Mouse (Mus musculus) liver, postnatal 0 days (tissue): ENCODE results near the gene Smim26. TPM values are rescaled to one million over a fixed set of nuclear protein-coding genes. Genes with fewer than 3 reads are reported as not detected.

ENCODE experiments used
- ATAC-seq: fragments of 200-750 bp; cut with Nextera tagmentation; 2 replicates; pipeline ENCODE4 v1.8.0; 2017; ENCODE audit warnings: mild to moderate bottlenecking, moderate library complexity
- DNase-seq: peaks from one replicate; pipeline ENCODE4 v3.0.0-alpha.2; 2016
- H3K27ac ChIP-seq: fragments of 300-500 bp; sonication (generic); 2 replicates; pipeline ENCODE4 v1.5.1; 2014; ENCODE audit warnings: antibody characterized with exemption, moderate library complexity, mild to moderate bottlenecking, low read depth
- H3K27me3 ChIP-seq: fragments of 300-500 bp; sonication (generic); 2 replicates; pipeline ENCODE4 v1.6.1; 2014; ENCODE audit warnings: low read length, control low read depth, mixed read lengths; ENCODE audit not compliant: insufficient read depth
- H3K36me3 ChIP-seq: fragments of 300-500 bp; sonication (generic); replicated peaks from 2 replicates; pipeline ENCODE4 v1.6.1; 2014; ENCODE audit warnings: mild to moderate bottlenecking, control low read depth, low read length, moderate library complexity, mixed read lengths; ENCODE audit not compliant: insufficient read depth
- H3K4me1 ChIP-seq: fragments of 300-500 bp; sonication (generic); 2 replicates; pipeline ENCODE4 v1.6.1; 2014; ENCODE audit warnings: antibody characterized with exemption, mild to moderate bottlenecking, control low read depth; ENCODE audit not compliant: insufficient read depth
- H3K4me2 ChIP-seq: fragments of 300-500 bp; sonication (generic); 2 replicates; pipeline ENCODE4 v1.6.1; 2014; ENCODE audit warnings: low read depth, mild to moderate bottlenecking, low read length, moderate library complexity, mixed read lengths
- H3K4me3 ChIP-seq: fragments of 300-500 bp; sonication (generic); 2 replicates; pipeline ENCODE4 v1.5.1; 2014; ENCODE audit warnings: low read depth, low read length
- H3K9ac ChIP-seq: fragments of 300-500 bp; sonication (generic); replicated peaks from 2 replicates; pipeline ENCODE4 v1.6.1; 2014; ENCODE audit warnings: mild to moderate bottlenecking, moderate library complexity
- H3K9me3 ChIP-seq: fragments of 300-500 bp; sonication (generic); 2 replicates; pipeline ENCODE4 v1.6.1; 2016; ENCODE audit warnings: mild to moderate bottlenecking, control low read depth, low read length, mixed read lengths
- CTCF ChIP-seq: sonication (generic); IDR thresholded peaks from 2 replicates; pipeline ENCODE4 v1.5.1; 2016; ENCODE audit warnings: antibody characterized with exemption, low read depth
- EP300 ChIP-seq: IDR thresholded peaks from 2 replicates; pipeline ENCODE4 v1.6.1; 2016; ENCODE audit warnings: antibody characterized with exemption, low read depth, mild to moderate bottlenecking
- WGBS: fragments of 180-500 bp; shearing (Covaris S2); extraction: QIAGEN DNeasy Blood & Tissue Kit; methylation state at CpG from one replicate; pipeline ENCODE4 v1.1.7; 2014; ENCODE audit not compliant: insufficient replicate concordance; 5-methylcytosine and 5-hydroxymethylcytosine counted together
- microRNA-seq: library from miRNA; unstranded; fragments of <30 nt; microRNA quantifications from one replicate; pipeline ENCODE4, GENCODE M21; 2016
- polyA plus RNA-seq: library from polyadenylated mRNA; unstranded; fragments of >200 nt; fragmentation: Nextera tagmentation; extraction: Ambion mirVana; gene quantifications from 2 replicates; pipeline ENCODE4 v1.2.1, GENCODE M21; 2015

Smim26 gene
- polyA plus RNA-seq, 1 experiment from 2014 or later = 35.6 TPM

- ATAC-seq = peak; percentile 45; the same call in 1 of the 2 replicates
- 57% methylated on average over 4 of the region's 4 CpGs for WGBS
- Histone ChIP-seq H3K9ac (no peak overlapping the region), H3K27me3 (no peaks in the 10 kb centered on the region), H3K4me2 (no peak overlapping the region), H3K9me3 (no peaks in the 10 kb centered on the region), H3K4me1 (no peaks in the 10 kb centered on the region), H3K27ac (no peak overlapping the region), H3K4me3 (no peak overlapping the region), H3K36me3 (no peaks in the 10 kb centered on the region)
- peak; percentile 30 for DNase-seq
- no peak for TF ChIP-seq EP300
- no peak for TF ChIP-seq CTCF
Observed at GRCm38 (mm10) chr2:144641991-144642390, 48.1 kb downstream of the Smim26 start.

Small RNA genes lying within 50 kb of the gene (microRNA-seq; reads per million reads assigned to microRNA genes)
- not detected for gene Gm24823

Other genes starting within 250 kb of the Smim26 start
- gene Kat14, start 225.1 kb upstream of the Smim26 start, polyA plus RNA-seq = 10.2 and 12.3 TPM in 2 replicates
- 1.6 and 2.2 TPM in 2 replicates for gene Pet117, start 225.1 kb upstream of the Smim26 start, polyA plus RNA-seq
- gene Dzank1, start 66.6 kb upstream of the Smim26 start, polyA plus RNA-seq = 0.02 and 0.04 TPM in 2 replicates
- 3.7 and 5.9 TPM in 2 replicates for gene Polr3f, start 66.3 kb upstream of the Smim26 start, polyA plus RNA-seq
- 10.0 and 11.3 TPM in 2 replicates for gene Rbbp9, start 43.2 kb upstream of the Smim26 start, polyA plus RNA-seq
- gene Sec23b, start 37.8 kb upstream of the Smim26 start, polyA plus RNA-seq = 29.4 and 30.9 TPM in 2 replicates
- 16.5 and 17.1 TPM in 2 replicates for gene Dtd1, start 5.8 kb downstream of the Smim26 start, polyA plus RNA-seq
- gene Scp2d1, start 229.6 kb downstream of the Smim26 start, polyA plus RNA-seq = not detected in 2 replicates